Mouse (Mus musculus): ENCODE results near the gene Sowaha.

DNA sequence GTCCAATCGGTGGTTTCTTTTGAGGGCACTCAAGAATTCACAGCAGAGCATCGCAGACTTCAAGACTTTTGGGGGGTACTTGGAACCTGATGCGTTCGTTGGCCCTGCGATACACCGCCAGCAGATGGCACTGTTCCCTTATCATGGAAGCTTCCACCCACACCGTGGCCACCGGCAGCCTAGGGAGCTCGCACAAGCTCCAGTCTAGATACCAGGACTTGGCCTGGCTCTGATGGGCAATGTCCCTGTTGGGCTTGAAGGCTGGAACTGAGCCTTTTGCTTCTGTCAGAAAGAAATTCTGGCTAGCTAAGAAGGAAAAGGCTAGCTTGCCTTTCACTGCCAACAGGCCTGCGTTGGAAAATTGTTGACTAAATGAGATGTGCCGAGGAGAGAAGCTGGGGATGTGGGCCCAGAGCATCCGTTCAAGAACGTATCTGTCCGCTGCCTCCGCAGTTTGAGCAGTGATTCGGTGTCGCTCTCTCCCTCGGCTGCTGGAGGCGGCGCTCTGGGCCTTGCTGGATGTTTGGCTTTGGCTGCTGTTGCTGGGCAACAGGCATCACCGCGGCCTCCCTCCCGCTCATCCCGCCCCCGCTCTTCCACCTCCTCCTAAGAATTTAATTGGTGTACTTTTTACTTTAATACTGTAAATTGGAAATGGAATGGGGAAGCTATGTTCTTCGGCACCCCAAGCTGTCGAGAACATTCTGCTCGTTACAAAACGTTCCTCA is 9.9 kb downstream of the Sowaha start, which contains the start of gene Gm9837:
- TF ChIP-seq GATA1 (IDR thresholded peaks at IDR 0.05; ENCODE audit: borderline replicate concordance, low read length) (no peak), FLI1 (IDR thresholded peaks at IDR 0.05; ENCODE audit: low read length) (no peak)
